Mouse (Mus musculus): Measurements from ENCODE around the gene Phf5a. TPM values are rescaled to one million over a fixed set of nuclear protein-coding genes. Genes with fewer than 3 reads are reported as not detected.
A peak's percentile ranks its signal among the peaks of the same experiment; 100 is the strongest.

Gene Phf5a
- total RNA-seq, 2 experiments from 2014 or later: 83.2 to 123 TPM

DNA sequence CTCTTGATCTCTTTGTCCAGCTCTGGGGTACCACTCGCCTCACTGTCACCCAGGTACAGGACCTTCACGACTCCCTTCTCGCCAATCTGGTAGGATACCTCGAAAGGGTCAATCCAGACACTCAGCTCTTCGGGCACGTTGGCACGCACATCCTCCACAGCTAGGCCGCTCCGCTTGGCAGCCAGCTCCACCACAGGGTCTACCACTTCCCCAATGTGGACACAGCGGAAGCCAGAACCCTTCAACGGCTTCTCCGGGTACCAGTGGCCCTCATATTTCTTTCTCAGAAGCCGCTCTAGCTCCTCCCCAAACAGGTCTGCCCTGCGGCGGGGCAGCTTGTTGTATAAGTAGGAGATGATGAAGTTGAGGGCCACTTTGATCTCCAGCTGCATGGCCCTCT, 20.3 kb downstream of the Phf5a start:
- ATAC-seq (replicated peaks; ENCODE audit: poor library complexity): peak; percentile 58

DNA sequence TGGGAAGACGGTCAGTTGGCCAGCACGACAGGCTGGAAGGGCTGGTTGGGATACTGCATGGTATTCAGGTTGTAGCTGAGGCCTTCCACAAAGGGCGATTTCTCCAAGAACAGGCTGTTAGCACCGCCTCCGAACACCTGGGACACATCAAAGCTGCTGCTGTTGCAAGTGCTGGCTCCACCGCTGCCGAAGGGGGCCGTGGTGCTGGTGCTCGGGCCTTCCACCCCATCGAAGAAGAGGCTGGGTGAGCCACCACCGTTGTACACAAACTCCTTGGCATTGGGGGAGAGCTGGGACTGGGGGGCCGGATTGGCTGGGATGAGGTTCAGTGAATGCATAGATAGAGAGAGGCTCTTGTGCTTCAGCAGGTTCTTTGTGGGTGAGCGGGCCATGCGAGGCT, 21.0 kb downstream of the Phf5a start:
- no peak for ATAC-seq (replicated peaks; ENCODE audit: poor library complexity)

DNA sequence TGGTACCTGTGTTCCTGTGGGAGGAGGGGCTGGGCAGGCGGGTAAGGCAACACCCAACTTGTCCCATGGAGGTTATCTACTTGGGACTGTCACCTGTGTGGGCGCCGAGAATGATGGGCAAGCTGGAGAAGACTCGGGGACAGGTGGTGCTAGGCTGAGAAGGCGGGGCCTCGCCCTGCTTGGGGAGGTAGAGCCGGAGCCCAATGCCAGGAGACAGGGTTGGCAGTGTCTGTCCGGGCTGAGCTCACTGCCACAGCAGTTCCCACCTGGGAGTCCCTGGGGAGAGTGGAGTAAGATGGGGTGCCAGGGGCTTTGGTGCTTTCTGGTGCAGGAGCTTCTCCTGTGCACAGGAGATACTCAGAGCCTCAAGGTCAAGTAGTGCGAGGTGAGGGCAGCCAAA, 22.6 kb downstream of the Phf5a start:
- no peak for ATAC-seq (replicated peaks; ENCODE audit: poor library complexity)

DNA sequence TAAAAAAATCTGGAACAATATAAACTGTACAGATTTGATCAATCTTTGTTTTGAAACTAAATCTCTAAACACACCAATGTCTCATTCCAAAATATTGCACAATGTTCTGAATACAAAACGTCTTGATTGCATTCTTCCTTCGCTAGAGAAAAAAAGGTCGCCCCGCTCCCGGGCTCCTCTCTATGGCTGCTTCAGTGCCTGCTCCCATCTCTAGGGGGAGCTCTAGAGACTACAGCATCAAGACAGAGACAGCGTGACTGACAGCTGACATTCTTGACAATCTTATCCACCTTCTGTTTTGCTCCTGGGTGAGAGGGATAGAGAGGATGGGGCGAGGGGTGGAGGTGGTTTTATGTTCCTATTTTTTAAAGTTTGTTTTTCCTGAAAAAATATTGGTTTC, 23.4 kb downstream of the Phf5a start:
- ATAC-seq (replicated peaks; ENCODE audit: poor library complexity): peak; percentile 87

DNA sequence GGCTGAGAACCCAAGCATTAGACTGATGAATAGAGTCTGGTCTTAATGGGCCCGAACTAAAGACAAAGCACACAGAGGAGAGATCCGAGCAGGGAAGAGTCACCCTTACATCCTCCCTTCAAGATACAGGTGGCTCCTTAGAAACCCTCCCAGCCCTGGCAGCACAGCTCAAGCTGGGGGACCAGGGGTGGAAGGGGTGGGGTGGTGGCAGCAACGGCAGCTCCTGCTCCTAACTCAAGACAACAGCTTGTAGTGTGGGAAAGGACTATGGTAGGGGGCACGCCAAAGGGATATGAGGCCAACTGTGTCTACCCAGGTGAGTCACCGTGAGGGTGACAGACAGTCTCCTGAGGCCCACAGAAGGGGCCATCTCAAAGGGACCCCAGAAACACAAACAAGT, 23.9 kb downstream of the Phf5a start:
- no peak for ATAC-seq (replicated peaks; ENCODE audit: poor library complexity)

DNA sequence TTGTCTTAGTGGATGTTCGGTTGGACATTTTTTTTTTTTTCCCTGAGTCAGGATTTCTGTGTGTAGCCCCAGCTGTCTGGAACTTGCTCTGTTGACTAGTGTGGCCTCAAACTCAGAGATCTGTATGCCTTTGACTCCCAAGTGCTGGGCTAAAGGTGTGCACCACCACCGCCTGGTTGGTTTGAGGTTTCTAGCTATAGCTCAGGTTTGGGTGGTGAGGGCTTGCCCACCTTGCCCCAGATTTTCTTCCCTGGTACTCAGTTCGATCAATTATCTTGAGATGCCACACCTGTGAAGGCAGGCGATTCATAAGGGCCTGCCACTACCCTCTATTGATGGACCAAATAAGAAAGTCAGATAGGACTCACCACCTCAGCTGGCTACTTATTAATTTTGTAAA, 24.6 kb downstream of the Phf5a start:
- no peak for ATAC-seq (replicated peaks; ENCODE audit: poor library complexity)

DNA sequence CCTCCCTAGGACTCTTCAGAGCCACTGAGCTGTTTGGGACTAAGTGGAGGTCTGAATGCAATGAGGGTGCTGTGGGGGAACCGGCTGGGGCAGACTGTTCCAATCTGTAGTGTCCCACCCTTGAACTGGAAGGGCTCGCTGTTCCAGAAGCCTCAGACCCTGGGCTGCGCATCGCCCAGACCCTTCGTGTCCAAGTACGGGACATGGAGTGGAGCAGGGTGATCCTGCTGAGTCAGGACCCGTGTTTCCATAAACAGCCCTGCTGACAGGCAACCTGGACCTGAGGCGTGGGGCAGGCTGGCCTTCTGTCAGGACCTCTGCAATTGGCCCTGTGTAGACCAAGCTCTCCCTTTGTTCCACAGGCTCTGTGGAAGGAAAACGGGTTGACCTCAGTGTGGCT, 25.0 kb downstream of the Phf5a start:
- no peak for ATAC-seq (replicated peaks; ENCODE audit: poor library complexity)

DNA sequence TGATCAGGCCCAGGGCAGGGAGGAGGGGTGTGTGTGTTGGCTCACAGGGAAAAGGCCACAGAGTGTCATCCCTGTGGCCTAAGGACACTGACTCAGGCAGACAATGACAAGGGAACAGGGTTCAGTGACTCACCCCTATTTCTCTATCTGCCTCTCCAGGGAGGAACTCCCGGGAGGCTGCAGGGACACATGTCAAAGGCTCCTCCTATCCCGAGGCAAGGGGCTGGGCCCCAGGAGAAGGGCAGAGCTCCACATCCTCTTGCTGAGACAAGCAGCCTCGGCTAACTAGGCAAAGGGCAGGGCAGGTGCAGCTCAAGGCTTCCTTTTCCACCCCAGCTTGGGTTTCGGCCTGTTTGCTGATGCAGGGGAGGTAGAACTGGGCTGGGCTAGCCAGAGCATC, 26.0 kb downstream of the Phf5a start:
- ATAC-seq (replicated peaks; ENCODE audit: poor library complexity): peak; percentile 30

DNA sequence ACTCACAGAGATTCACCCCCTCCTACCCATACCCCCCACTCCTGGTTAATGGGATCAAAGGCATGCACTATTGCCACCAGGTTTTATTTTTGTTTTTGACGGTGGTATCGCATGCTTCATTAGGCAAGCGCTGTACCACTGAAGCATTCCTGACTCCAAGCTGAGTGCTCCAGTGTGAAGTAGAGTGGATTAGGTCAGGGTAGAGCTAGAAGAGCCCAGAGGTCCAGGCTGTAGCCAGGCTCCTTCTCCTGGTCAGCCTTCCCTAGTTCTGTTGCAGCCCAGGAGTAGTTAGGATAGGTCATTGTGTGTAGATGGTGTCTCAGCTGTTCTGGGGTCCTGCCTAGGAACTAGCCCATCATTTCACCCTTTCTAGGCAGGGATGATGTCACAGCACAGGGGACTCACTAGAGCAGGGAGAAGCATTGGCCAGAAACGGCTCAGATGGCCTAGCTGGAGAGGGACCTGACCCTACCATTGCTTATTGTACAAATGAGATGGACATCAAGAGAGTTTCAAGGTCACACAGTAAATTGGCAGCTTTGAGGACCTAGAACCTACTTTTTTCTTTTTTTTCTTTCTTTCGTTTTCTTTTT, 26.6 kb downstream of the Phf5a start:
- no peak for ATAC-seq (replicated peaks; ENCODE audit: poor library complexity)

DNA sequence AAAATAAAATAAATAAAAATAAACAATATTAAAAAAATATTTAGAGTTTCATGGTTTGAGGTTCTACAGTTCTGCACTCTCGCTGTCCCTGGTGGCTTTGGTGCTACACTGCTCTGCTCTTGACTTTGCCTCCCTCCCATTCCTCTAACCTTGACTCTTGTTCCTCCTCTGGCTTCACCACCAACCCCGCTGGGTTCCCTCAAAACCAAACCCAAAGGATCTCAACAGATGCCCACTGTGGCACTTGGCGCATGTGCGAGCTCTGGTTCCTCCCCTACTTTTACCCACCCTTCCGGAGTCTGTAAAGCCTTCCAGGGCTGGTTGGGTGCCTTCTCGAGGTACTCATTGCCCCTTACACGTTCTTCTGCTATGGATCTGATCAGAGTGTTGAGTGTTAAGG, 29.4 kb downstream of the Phf5a start:
- peak; percentile 38; the same call in 1 of the 2 replicates for ATAC-seq (replicated peaks; ENCODE audit: poor library complexity)

DNA sequence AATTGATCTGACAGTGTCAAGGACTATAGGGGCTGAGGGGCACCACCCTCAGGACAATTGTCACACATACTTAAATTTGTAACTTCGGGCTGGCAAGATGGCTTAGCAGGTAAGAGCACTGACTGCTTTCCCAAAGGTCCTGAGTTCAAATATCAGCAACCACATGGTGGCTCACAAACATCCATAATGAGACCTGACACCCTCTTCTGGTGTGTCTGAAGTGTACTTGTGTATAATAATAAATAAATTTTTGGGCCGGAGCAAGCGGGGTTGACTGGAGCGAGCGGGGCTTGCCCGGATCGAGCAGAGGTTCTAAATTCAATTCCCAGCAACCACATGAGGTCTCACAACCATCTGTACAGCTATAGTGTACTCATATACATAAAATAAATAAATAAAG, 31.4 kb downstream of the Phf5a start:
- ATAC-seq (replicated peaks; ENCODE audit: poor library complexity): no peak

DNA sequence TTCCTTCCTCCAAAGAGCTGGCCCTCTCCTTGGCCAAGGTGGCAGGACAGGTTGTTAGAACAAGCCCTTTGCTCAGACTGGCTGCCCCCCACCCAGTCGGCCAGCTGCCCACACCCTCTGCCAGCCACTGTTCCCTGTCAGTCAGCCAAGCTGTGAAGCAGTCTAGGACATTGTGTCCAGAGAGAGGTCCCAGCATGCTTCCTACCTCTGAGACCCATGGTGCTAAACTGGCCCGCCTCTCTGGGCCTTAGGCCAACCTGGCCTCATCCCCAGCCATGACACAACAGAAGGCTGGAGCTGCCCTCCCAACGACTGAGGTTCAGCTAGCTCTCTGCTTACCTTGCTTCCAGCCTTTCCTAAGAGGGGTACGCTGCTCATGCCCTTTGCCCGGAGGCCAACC, 32.1 kb downstream of the Phf5a start:
- ATAC-seq (replicated peaks; ENCODE audit: poor library complexity): peak; percentile 60

DNA sequence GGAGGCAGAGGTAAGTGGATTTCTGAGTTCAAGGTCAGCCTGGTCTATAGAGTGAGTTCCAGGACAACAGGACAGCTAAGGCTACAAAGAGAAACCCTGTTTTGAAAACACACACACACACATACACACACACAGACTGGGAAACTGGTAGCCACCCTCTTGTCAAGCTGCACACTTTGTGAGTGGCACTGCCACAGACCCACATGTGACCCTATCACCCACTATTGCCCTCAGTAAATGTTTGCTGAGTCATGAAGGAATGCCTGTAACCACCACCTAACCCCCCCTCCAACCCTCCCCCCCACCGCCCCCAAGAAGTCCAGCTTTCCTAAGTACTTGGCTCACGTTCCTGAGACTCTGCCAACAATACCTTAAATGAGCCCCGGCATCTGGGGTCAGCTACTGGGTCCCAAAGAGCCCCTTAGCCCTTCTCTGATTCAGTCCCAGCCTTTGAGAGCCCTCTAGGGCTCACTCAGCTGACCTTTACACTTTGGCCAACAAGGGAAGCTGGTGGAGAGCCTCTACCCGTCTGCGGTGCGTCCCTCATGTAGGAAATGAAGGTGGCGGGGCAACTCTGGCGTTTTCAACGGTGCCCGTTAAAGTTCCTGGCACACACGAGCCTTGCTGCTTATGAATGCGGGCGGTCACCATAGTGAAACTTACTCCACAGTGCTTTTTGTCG, 33.0 kb downstream of the Phf5a start:
- no peak for ATAC-seq (replicated peaks; ENCODE audit: poor library complexity)

DNA sequence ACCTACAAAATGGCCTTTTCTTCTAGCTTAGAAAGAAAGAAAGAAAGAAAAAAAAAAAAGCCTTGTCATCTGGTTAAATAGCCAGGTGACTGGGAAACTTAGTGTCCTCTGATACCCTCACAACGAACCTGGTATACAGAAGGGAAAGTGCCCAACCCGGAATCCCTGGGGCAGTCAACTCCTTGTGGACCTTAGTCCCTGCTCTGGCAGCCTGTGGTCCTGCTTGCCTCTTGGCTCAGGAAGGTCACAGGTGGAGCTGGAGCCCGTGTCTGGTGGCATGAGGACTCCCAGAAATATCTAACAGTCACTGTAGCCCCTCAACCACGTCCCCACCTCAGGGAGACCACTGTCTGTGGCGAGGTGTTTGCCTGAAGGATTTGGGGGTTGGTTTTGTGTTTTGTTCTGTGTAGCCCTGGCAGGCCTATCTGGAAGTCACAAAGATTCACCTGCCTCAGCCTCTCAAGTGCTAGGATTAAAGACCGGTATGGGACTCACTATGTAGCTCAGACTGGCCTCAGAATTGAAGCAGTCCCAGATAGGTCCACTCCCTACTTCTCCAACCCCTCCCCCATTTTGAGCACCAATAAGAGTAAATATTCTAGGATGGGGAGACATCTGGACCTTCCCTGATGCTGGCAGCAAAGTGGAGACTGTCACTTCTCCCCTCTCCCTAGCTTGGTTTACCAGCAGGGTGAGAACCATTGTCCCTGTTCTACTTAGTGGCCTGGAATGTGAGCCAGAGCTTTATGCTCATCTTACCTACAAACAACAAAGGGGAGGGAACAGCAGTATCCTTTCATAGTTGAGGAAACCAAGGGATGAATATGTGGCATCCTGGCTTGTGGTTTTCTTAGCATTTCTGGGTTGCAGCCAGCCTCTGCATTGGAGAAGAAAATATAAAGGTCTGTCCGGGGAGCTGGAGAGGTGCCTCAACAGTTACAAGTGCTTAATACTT, 34.5 kb downstream of the Phf5a start:
- no peak for ATAC-seq (replicated peaks; ENCODE audit: poor library complexity)

DNA sequence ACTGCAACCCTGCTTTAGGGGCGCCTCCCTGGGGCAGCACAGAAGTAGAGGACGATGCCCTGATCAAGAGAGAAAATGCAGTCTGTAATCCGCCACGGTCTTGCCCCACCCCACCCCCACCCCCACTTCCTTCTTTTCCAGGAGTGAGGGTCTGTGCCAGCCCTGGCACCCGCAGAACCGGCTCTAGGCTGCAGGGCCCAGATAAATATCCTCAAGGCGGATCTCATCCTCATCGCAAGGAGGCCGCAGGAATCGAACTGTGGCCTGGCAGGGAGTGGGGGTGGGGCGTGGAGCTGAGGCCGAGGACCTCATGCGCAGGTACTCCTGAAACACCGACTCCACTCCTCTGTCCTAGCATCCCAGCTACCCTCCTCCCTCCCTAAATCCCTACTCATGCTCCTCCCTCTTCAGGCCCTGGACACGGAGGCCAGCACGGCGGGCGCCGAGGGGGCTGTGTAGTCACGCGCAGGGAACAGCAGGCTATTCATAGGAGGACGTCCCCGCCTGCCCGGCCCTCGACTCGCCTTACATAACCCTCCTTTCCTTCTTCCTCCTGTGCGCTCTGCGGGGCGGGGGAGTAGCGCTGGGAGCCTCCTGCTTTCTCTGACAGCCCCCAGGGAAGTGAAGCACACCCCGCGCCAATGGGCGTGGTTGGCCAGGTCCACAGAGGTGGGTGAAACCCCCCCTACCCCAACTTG, 35.4 kb downstream of the Phf5a start:
- peak; percentile 59 for ATAC-seq (replicated peaks; ENCODE audit: poor library complexity)

DNA sequence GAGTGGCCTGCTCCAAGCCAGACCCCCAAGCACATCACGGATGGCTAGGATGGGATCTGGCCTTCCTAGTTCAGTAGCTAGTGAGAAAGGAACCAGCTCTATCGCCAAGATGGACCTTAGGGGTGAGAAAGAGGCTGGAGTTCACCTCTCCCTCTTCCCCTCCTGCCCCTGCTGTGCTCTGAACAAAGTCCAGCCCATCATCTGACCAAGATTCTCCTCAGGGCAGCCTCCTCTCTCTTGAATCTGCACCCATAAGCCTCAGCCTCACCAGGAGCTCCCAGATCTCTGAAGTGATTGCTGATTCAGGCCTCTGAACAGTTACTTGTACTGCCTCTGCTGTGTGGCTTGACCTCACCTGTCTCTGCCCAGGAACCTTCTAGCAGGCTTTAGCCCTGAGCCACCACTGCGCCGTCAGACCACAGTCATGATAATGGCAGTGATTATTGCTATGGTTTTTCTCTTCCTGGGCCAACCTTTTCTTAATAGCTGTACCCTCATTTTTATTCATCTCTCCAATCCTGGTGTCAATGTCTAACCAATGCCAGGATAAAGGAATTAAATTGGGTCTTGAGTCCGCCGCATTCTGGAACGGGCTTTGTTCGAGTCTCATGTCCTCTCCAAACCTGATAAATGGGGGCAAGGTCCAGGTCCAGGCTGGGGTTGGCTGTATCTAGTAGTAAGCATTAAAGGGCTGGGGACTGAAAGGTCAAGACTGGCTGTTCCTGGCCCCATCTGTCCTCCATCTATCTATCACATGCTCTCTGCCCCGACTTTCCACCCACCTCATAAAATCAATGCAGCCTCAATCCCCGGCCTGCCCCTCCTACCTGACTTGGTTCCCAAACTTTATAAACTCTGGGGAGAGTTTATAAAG, 36.5 kb downstream of the Phf5a start:
- no peak for ATAC-seq (replicated peaks; ENCODE audit: poor library complexity)

DNA sequence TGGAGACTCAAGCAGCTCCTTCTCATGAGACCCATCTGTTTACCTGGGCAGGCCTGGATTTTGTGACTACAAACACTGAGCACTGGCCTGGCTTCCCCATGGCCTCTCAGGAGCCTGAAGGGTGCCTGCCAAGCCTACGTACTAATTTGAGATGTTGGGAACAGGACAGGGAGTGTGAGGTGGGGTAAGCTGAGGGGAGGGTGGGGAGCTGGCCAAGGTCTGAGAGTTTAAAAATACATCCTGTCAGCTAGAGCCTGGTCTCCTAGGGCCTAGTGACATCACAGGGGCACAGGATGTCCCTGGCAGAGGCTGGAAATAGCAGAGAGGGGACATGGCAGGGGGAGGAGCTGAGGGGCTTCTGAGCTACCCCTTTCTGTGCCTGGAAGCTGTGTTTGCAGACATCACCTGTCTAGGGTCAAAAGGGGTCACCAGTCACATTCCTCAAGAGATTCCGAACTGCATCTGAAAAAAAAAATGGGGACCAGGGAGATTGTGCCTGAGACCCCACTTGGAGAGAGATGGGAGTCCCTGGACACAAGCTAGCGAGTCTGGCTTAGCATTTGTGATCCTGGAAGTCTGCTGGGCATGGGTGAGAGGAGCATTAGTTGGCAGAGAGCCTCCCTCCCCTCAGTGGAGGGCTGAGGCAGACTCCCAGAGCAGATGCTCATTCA, 37.4 kb downstream of the Phf5a start:
- ATAC-seq (replicated peaks; ENCODE audit: poor library complexity): no peak

DNA sequence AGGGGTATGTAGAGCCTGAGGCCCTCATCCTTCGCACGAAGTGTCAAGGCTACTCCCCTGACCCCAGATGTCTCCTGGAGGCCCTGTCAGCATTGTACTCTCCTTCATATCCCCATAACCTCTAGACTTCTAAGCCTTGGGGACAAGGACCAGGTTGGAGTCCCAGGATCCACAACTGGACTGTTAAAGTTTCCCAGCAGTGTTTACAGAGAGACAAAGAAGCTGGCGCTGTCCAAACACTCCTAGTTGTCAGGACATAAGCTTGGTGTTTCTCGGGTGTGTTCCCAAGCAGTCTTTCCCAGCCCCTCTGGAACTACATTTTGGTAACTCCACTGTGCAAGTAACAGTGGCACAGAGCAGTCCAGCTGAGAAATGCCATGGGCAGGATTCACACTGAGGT, 38.2 kb downstream of the Phf5a start:
- ATAC-seq (replicated peaks; ENCODE audit: poor library complexity): no peak

DNA sequence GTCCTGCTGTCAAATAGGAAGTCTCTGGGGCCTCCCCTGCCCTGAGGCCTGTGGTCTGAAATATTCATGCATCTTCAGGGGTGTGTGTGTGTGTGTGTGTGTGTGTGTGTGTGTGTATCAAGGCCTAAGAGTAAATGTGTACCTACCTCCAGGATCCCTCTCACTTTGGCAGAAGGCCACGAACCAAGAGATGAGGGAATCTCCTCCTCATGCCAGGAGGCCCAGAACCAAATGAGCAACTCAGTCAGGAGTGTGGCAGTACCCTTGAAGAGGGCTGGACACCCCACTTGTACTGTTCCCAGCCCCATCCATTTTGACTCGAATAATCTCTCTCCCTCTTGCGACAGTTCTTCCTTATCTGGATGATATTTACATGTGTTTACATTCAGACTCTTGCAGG, 39.5 kb downstream of the Phf5a start:
- ATAC-seq (replicated peaks; ENCODE audit: poor library complexity): no peak

Data from megakaryocyte progenitor cell, adult 5-6 weeks (primary cell).